Mouse (Mus musculus): ENCODE data around the gene Akap6.

Gene Akap6

GRCm38 (mm10) chr12:52847830-52848518, 148.8 kb downstream of the Akap6 start:
- no peak for DNase-seq (ENCODE audit: low read depth, low spot score)

GRCm38 (mm10) chr12:52848519-52848855, 149.3 kb downstream of the Akap6 start:
- no peak for DNase-seq (ENCODE audit: low read depth, low spot score)

GRCm38 (mm10) chr12:52849297-52849696, 150.1 kb downstream of the Akap6 start:
- no peak for DNase-seq (ENCODE audit: low read depth, low spot score)

GRCm38 (mm10) chr12:52850332-52851036, 151.3 kb downstream of the Akap6 start:
- peak; percentile 55 for DNase-seq (ENCODE audit: low read depth, low spot score)

GRCm38 (mm10) chr12:52851221-52851620, 152.0 kb downstream of the Akap6 start:
- DNase-seq (ENCODE audit: low read depth, low spot score) = no peak

- DNase-seq (ENCODE audit: low read depth, low spot score) = no peak
Measured at GRCm38 (mm10) chr12:52854236-52854679, 155.1 kb downstream of the Akap6 start.

- DNase-seq (ENCODE audit: low read depth, low spot score) = no peak
Measured at GRCm38 (mm10) chr12:52856104-52856503, 156.9 kb downstream of the Akap6 start.

- no peak for DNase-seq (ENCODE audit: low read depth, low spot score)
Measured at GRCm38 (mm10) chr12:52857306-52857705, 158.1 kb downstream of the Akap6 start.

GRCm38 (mm10) chr12:52861922-52862321, 162.7 kb downstream of the Akap6 start:
- DNase-seq (ENCODE audit: low read depth, low spot score) = peak; percentile 47

GRCm38 (mm10) chr12:52868000-52868624, 168.9 kb downstream of the Akap6 start:
- no peak for DNase-seq (ENCODE audit: low read depth, low spot score)

- DNase-seq (ENCODE audit: low read depth, low spot score) = peak; percentile 44
Measured at GRCm38 (mm10) chr12:52871604-52872003, 172.4 kb downstream of the Akap6 start.

GRCm38 (mm10) chr12:52874332-52874923, 175.2 kb downstream of the Akap6 start:
- DNase-seq (ENCODE audit: low read depth, low spot score) = no peak

GRCm38 (mm10) chr12:52876065-52876464, 176.9 kb downstream of the Akap6 start:
- DNase-seq (ENCODE audit: low read depth, low spot score) = peak; percentile 89

GRCm38 (mm10) chr12:52876978-52877769, 178.0 kb downstream of the Akap6 start:
- no peak for DNase-seq (ENCODE audit: low read depth, low spot score)

- DNase-seq (ENCODE audit: low read depth, low spot score) = peak; percentile 21
Measured at GRCm38 (mm10) chr12:52879324-52879723, 180.1 kb downstream of the Akap6 start.

- DNase-seq (ENCODE audit: low read depth, low spot score) = peak; percentile 75
Measured at GRCm38 (mm10) chr12:52892519-52892918, 193.3 kb downstream of the Akap6 start.

GRCm38 (mm10) chr12:52893656-52894405, 194.6 kb downstream of the Akap6 start:
- no peak for DNase-seq (ENCODE audit: low read depth, low spot score)

GRCm38 (mm10) chr12:52895672-52896460, 196.7 kb downstream of the Akap6 start:
- DNase-seq (ENCODE audit: low read depth, low spot score) = peak; percentile 93

- DNase-seq (ENCODE audit: low read depth, low spot score) = peak; percentile 55
Measured at GRCm38 (mm10) chr12:52896785-52897184, 197.6 kb downstream of the Akap6 start.

- DNase-seq (ENCODE audit: low read depth, low spot score) = no peak
Measured at GRCm38 (mm10) chr12:52898130-52898529, 198.9 kb downstream of the Akap6 start.
